Mouse (Mus musculus): ENCODE data around the gene Xirp2. TPM values are rescaled to one million over a fixed set of nuclear protein-coding genes. Genes with fewer than 3 reads are reported as not detected.

Xirp2 gene
- polyA plus RNA-seq, 2 experiments: 0.04 to 0.06 TPM

- H3K4me3 ChIP-seq (replicated peaks; ENCODE audit: low read length): no peak overlapping the region
- 69% methylated on average over 3 of the region's 3 CpGs for WGBS
- H3K36me3 ChIP-seq (ENCODE audit: control insufficient read depth, insufficient read depth, low read length): no peaks in the 10 kb centered on the region
- ATAC-seq (ENCODE audit: low FRiP score, low read depth) (no peak), DNase-seq (ENCODE audit: low spot score) (no peak)
- no peak overlapping the region for H3K27ac ChIP-seq (replicated peaks; ENCODE audit: low read depth, low read length)
- no peaks in the 10 kb centered on the region for H3K9me3 ChIP-seq (ENCODE audit: control insufficient read depth, low read length)
- no peak overlapping the region for H3K4me2 ChIP-seq (replicated peaks; ENCODE audit: low read depth, low read length, severe bottlenecking)
- TF ChIP-seq POLR2A (IDR thresholded peaks at IDR 0.05; ENCODE audit: borderline replicate concordance, extremely low read depth, insufficient read depth, insufficient read length): no peak
- H3K9ac ChIP-seq (ENCODE audit: low read depth, low read length, severe bottlenecking): no peak overlapping the region
- H3K4me1 ChIP-seq (ENCODE audit: control insufficient read depth, insufficient read depth, low read length): 0 out of 2 replicates have a peak, but pooled peaks cover 1% of the 10 kb centered on the region
- H3K27me3 ChIP-seq (ENCODE audit: control insufficient read depth, insufficient read depth, low read length): no peaks in the 10 kb centered on the region
These were observed 35.2 kb downstream of the Xirp2 start for GRCm38 (mm10) chr2:67481051-67481450.

GRCm38 (mm10) chr2:67486721-67487120 lies 40.9 kb downstream of the Xirp2 start:
- DNase-seq (ENCODE audit: low spot score) (no peak), ATAC-seq (ENCODE audit: low FRiP score, low read depth) (no peak)
- Histone ChIP-seq H3K4me1 (ENCODE audit: control insufficient read depth, insufficient read depth, low read length) (0 out of 2 replicates have a peak, but pooled peaks cover 2% of the 10 kb centered on the region), H3K9me3 (ENCODE audit: control insufficient read depth, low read length) (no peaks in the 10 kb centered on the region), H3K36me3 (ENCODE audit: control insufficient read depth, insufficient read depth, low read length) (no peaks in the 10 kb centered on the region), H3K4me3 (replicated peaks; ENCODE audit: low read length) (no peak overlapping the region), H3K27me3 (ENCODE audit: control insufficient read depth, insufficient read depth, low read length) (no peaks in the 10 kb centered on the region), H3K27ac (replicated peaks; ENCODE audit: low read depth, low read length) (no peak overlapping the region), H3K4me2 (replicated peaks; ENCODE audit: low read depth, low read length, severe bottlenecking) (no peak overlapping the region), H3K9ac (ENCODE audit: low read depth, low read length, severe bottlenecking) (no peak overlapping the region)
- WGBS: 88% methylated on average over 6 of the region's 6 CpGs
- TF ChIP-seq POLR2A (IDR thresholded peaks at IDR 0.05; ENCODE audit: borderline replicate concordance, extremely low read depth, insufficient read depth, insufficient read length): no peak

GRCm38 (mm10) chr2:67487162-67487561 lies 41.4 kb downstream of the Xirp2 start:
- DNase-seq (ENCODE audit: low spot score): no peak
- H3K9ac ChIP-seq (ENCODE audit: low read depth, low read length, severe bottlenecking): no peak overlapping the region
- no peaks in the 10 kb centered on the region for H3K27me3 ChIP-seq (ENCODE audit: control insufficient read depth, insufficient read depth, low read length)
- H3K4me2 ChIP-seq (replicated peaks; ENCODE audit: low read depth, low read length, severe bottlenecking): no peak overlapping the region
- TF ChIP-seq POLR2A (IDR thresholded peaks at IDR 0.05; ENCODE audit: borderline replicate concordance, extremely low read depth, insufficient read depth, insufficient read length): no peak
- ATAC-seq (ENCODE audit: low FRiP score, low read depth): no peak
- no peaks in the 10 kb centered on the region for H3K36me3 ChIP-seq (ENCODE audit: control insufficient read depth, insufficient read depth, low read length)
- H3K4me3 ChIP-seq (replicated peaks; ENCODE audit: low read length): no peak overlapping the region
- 76% methylated on average over 3 of the region's 3 CpGs for WGBS
- H3K27ac ChIP-seq (replicated peaks; ENCODE audit: low read depth, low read length): no peak overlapping the region
- no peaks in the 10 kb centered on the region for H3K9me3 ChIP-seq (ENCODE audit: control insufficient read depth, low read length)
- H3K4me1 ChIP-seq (ENCODE audit: control insufficient read depth, insufficient read depth, low read length): 0 out of 2 replicates have a peak, but pooled peaks cover 2% of the 10 kb centered on the region

GRCm38 (mm10) chr2:67488465-67489127 lies 42.8 kb downstream of the Xirp2 start:
- no peak overlapping the region for H3K27ac ChIP-seq (replicated peaks; ENCODE audit: low read depth, low read length)
- H3K4me1 ChIP-seq (ENCODE audit: control insufficient read depth, insufficient read depth, low read length): 0 out of 2 replicates have a peak, but pooled peaks cover 2% of the 10 kb centered on the region
- DNase-seq (ENCODE audit: low spot score) (no peak), ATAC-seq (ENCODE audit: low FRiP score, low read depth) (no peak)
- no peak overlapping the region for H3K4me3 ChIP-seq (replicated peaks; ENCODE audit: low read length)
- H3K36me3 ChIP-seq (ENCODE audit: control insufficient read depth, insufficient read depth, low read length): no peaks in the 10 kb centered on the region
- H3K9ac ChIP-seq (ENCODE audit: low read depth, low read length, severe bottlenecking): no peak overlapping the region
- H3K4me2 ChIP-seq (replicated peaks; ENCODE audit: low read depth, low read length, severe bottlenecking): no peak overlapping the region
- no peak for TF ChIP-seq POLR2A (IDR thresholded peaks at IDR 0.05; ENCODE audit: borderline replicate concordance, extremely low read depth, insufficient read depth, insufficient read length)
- H3K9me3 ChIP-seq (ENCODE audit: control insufficient read depth, low read length): no peaks in the 10 kb centered on the region
- no peaks in the 10 kb centered on the region for H3K27me3 ChIP-seq (ENCODE audit: control insufficient read depth, insufficient read depth, low read length)
- WGBS: 76% methylated on average over 11 of the region's 11 CpGs

- Histone ChIP-seq H3K27me3 (ENCODE audit: control insufficient read depth, insufficient read depth, low read length) (no peaks in the 10 kb centered on the region), H3K4me3 (replicated peaks; ENCODE audit: low read length) (no peak overlapping the region), H3K4me2 (replicated peaks; ENCODE audit: low read depth, low read length, severe bottlenecking) (no peak overlapping the region), H3K36me3 (ENCODE audit: control insufficient read depth, insufficient read depth, low read length) (no peaks in the 10 kb centered on the region), H3K9me3 (ENCODE audit: control insufficient read depth, low read length) (no peaks in the 10 kb centered on the region), H3K27ac (replicated peaks; ENCODE audit: low read depth, low read length) (no peak overlapping the region), H3K4me1 (ENCODE audit: control insufficient read depth, insufficient read depth, low read length) (0 out of 2 replicates have a peak, but pooled peaks cover 2% of the 10 kb centered on the region), H3K9ac (ENCODE audit: low read depth, low read length, severe bottlenecking) (no peak overlapping the region)
- no peak for DNase-seq (ENCODE audit: low spot score)
- WGBS: 70% methylated on average over 8 of the region's 8 CpGs
- TF ChIP-seq POLR2A (IDR thresholded peaks at IDR 0.05; ENCODE audit: borderline replicate concordance, extremely low read depth, insufficient read depth, insufficient read length): no peak
- ATAC-seq (ENCODE audit: low FRiP score, low read depth): no peak
These were observed 43.3 kb downstream of the Xirp2 start for GRCm38 (mm10) chr2:67489128-67489492.
